Mouse (Mus musculus) adrenal gland, postnatal 14 days (tissue): ENCODE results near the gene Hist1h1c. TPM values are rescaled to one million over a fixed set of nuclear protein-coding genes. Genes with fewer than 3 reads are reported as not detected.
A peak's percentile ranks its signal among the peaks of the same experiment; 100 is the strongest.
"Not testable (repeated sequence)": the region's sequence is repeated elsewhere in the genome, so short reads cannot be mapped to it uniquely, and the experiment has no call there.

Experiments used
- DNase-seq: peaks from one replicate; pipeline ENCODE4 v3.0.0; 2021; ENCODE audit warnings: mixed read lengths
- total RNA-seq: library from RNA; stranded (reverse); gene quantifications from 2 replicates; pipeline ENCODE4 v1.2.3, GENCODE M21; 2021

The Hist1h1c gene
- total RNA-seq, 1 experiment from 2014 or later = 304 TPM

DNA sequence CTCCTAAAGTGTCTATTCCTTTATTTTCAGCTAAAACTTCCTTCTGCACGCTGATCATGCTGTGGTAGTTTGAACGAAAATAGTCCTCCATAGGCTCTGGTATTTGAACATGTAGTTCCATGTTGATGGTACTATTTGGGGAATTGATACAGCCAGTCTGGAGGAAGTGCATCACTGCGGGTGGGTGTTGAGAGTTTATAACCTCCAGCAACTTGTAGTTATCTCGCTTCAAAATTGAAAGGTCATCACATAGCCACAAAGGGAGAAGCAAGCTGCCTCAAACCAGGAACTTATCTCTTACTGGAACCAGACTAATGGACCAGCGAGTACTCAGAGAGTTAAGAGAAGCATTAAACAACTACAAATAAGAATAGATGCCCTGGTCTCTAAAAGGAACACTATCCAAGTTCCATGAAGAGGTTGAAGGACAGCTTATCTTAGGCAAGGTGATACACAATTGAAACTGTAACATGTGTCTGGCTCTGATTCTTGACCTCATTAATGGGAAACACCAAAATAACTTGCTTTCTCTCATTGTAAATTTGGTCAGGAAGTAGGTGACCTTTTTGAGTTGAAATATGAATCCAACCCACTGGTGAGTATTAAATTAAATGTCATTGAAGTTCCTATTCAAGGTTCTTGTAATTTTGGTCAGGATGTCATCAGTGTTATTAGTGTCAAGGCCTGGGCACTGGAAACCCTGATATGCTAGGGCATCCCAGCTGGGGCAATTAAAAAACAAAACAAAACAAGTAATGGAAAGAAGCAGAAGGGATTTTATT lies 22.2 kb upstream of the Hist1h1c start:
- DNase-seq = no peak

DNA sequence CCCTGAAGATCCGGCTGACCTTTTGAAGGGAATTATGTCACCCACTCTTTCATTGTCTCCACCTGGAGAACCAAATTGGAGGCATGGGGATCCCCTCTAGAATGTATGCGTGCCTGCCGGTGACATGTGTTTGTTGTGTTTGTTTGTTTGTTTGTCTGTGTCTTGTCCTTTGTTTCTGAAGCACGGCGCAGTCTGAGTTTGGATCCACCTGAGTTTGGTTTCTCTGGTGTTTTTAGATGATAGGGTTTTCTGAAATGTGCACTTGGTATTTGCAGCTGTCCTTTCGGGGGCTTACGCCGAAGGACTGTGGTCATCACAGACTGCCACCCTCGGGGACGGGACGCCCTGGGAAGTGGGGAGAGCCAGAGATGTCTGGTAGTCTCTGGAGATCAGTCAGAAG lies 21.4 kb upstream of the Hist1h1c start:
- DNase-seq = no peak

DNA sequence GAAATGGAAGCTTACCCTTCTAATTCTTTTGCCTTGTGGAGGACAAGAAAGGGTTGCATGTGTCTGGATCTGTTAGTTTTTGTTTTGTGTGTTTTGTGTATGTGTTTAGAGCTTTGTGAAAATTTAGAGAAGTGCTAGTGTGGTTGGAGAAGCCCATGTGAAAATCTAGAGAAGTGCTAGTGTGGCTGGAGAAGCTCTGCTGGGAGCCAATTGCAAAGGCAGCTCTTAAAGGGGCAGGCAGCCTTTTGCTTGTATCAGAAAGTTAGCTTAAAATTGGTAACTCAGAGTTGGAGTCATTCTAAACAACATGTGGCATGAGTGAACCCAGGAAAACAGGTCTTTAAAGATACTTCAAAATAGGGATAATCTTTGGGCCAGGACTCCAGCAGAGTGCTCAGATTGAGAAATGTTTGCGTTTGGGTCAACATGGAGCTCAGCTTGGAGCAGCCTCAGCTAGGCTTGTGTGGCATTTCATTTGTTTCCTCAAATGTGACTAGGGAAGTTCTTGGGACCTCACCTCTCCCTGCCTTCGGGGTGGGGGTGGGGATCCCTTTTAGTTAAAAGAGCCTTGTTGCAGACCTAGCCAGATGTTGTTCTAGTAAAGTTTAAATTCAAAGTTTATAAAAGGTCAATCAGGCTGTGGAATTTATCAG lies 20.9 kb upstream of the Hist1h1c start:
- DNase-seq = not testable (repeated sequence)

DNA sequence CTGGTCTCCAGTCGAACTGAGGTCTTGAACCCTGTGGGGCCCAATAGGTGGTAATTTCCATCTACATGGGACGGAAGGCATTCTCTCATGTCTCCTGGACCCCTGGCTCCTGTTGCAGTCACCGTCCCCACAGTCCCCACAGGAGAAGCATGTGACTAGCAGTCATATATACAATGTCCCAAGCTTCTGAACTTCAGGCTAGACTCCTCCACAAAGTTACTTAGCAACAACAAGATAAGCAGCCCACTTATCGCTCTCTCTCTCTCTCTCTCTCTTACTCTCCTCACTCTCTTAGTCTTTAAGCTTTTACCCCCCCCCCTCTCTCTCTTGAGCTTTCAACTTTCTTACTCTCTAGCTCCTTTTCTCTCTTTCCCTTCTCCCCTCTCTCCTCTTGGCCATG lies 14.4 kb upstream of the Hist1h1c start:
- no peak for DNase-seq

DNA sequence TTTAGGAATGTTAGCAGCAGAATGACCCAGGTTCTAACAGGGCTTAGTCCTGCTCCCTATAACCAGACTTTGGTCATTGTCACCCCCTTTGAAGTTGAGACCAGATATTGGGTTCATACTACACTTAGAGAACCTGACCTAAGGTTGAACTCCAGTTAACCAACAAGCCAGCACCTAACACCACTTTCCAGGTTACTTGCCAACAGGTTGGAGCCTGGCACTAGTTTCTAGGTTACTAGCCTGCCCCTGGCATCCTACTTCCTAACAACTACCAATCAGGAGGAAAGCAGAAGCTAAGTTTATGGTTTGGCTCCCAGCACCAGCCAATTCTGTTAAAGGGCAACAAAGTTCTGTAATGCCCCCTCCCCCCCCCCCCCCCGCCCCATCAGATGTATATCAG lies 13.4 kb upstream of the Hist1h1c start:
- DNase-seq = no peak

DNA sequence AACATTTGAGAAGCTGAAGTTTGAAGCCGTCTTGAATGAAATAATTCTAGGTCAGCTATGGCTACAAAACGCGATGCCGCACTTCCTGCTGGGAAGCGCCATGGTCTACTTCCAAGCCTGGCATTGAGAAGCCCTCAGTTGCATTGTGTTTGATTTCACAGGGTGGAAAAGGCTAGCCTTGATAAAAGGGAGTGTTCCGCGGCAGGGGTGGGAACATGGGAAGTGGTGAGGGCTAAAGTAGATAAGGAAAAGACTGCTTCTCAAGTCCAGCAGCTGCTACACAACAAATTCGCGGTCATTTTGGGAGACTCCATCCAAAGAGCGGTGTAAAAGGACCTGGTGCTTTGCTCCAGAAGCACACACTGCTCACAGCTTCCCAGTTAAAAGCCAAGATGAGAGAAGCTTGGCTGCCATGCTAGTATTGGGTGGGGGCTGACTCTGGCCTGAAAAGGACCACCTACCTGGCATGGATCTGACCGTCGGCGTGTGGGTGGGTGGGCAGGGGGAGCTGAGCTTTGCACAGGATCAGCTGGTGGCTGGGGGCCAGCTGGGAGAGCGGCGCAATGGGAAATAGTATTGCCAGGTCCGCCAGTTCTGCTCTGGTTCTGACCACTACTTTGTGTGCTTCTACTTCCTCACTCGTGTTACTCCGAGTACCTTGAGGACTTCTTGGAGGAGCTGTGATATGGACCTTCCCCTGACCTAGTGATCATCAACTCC lies 10.0 kb upstream of the Hist1h1c start:
- DNase-seq = no peak

DNA sequence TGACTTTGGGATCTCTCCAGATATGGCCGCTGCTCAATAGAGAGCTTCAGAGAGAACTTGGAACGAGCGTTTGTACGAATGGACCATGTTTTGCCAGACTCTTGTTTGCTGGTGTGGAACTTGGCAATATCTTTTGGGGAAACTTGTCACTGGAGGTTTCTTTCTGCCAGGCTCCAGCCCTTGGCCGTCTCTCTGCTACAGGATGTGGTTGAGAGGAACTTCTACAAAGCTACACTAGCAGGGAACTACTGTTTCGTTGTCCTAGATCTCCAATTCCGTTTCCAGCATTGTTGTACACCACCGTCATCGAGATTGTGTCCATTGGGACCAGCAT lies 9.4 kb upstream of the Hist1h1c start:
- DNase-seq = no peak

DNA sequence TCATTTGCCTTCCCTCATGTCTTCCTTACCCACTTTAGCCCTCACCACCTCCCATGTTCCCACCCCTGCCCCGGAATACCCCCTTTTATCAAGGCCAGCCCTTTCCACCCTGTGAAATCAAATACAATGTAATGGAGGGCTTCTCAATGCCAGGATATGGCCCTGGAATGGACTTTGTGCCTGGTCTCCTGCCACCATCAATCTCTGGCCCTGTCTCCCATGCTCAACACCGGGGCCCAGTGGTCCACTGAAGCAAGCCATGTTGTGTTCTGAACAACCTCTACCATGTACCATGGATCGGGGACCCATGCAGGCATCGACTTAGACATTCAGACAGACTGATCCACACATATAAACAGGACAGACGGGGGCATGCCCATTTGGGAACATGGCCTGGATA lies 8.9 kb upstream of the Hist1h1c start:
- no peak for DNase-seq

DNA sequence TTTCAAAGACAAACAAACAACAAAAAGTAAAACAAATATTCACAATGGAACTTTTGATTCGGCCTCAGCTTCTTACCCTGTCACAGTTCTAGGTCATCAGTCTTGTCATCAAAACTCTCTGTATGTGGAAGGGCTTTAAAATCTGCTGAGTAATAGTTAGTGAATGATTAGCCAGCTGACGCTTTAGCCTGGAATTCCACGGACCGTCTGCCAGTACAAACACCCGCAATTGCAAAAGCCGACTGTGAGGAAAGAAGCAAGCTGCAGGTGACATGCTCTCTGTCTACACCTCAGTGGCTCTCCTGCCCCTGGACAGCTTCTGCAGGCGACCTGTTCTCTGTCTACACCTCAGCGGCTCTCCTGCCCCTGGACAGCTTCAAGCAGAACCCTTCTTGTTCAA lies 8.1 kb upstream of the Hist1h1c start:
- peak; percentile 62 for DNase-seq

DNA sequence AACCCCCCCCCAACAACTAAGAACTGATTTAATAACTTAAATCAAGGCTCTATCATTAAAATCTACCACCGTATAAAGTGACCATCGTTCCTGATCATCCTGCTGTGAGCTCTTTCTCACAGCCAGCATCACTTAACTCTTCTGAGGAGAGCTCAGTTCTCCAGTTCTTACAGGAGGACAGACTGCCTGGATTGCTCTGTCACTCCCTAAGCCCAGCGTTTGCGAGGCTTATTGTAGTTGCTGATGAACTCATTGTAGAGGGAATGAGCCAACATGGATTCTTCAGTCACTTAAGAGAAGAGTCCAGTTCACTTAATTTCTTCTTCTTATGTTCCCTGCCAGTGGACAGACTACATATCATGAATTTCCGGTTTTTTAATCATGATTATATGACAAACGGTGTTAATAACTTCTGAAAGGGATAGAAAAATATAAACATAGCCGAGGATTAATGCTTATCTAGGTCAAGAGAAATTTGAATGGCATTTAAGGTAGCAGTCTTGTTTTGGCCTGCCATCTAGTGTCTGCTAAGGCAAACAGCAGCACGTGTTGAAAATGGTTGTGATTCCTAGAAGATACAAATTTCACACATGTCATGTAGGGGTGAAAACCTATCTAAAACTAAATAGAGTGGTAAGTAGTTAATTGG lies 6.3 kb upstream of the Hist1h1c start:
- DNase-seq = peak; percentile 58

DNA sequence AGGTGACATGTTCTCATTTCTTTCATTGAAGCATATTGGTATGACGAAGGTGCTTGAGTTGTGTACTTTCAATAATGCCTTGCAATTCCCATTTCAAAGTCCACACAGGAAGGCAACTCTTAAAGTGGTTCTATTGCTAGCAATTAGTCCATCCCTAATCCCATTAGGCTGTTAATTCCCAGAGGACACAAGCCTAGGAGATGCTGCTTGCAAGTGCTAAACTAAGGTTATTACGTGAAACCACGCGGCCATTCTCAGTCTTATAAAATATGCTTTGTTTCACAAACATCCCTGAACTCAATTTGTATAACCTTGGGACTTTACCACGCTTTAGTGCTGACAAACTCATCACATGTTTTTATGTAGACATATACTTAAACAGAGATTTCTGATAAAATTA lies 1.5 kb upstream of the Hist1h1c start:
- DNase-seq = no peak

DNA sequence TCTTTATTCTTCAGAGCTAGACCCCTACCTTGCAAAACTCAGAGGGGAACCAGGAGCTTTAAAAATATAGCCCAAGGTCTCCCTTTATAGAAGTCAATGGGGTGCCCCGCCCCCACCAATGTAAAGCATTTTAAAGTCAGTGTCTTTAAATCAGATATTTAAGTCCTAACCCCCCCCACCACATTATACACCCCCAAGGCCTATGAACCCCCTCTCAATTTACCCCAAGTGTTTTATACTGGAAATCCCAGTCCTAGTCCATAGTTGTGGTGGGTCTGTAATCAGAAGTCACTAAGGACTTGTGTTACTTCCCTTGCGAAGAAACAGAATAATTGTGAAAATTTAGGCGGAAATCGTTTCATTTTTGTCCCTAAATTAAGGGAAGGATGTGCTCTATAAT lies 567 bp upstream of the Hist1h1c start:
- DNase-seq = no peak

DNA sequence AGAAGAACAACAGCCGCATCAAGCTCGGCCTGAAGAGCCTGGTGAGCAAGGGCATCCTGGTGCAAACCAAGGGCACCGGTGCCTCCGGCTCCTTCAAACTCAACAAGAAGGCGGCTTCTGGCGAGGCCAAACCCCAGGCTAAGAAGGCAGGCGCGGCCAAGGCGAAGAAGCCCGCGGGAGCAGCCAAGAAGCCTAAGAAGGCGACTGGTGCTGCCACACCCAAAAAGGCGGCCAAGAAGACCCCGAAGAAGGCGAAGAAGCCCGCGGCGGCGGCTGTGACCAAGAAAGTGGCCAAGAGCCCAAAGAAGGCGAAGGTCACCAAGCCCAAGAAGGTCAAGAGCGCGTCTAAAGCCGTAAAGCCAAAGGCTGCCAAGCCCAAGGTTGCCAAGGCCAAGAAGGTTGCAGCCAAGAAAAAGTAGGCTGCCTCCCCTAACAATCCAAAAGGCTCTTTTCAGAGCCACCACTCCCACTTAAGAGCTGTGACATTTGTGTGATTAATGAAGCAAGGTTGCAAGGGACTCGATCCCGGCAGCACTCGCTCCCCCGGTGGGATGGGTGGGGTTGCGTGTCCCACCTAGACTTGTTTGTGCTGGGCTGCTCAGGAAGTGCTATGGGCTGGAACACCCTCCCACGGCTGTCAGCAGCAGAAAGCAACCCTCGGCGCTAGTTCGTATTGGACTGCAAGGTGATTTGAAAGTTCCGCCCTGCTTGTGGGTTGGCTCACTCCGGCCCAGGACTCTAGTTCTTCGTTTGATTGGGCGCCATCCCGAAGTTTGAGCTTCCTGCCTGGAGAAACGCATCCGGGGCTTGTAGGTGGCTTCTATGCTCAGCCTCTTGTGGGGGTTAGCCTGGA lies 687 bp downstream of the Hist1h1c start:
- DNase-seq = peak; percentile 95

DNA sequence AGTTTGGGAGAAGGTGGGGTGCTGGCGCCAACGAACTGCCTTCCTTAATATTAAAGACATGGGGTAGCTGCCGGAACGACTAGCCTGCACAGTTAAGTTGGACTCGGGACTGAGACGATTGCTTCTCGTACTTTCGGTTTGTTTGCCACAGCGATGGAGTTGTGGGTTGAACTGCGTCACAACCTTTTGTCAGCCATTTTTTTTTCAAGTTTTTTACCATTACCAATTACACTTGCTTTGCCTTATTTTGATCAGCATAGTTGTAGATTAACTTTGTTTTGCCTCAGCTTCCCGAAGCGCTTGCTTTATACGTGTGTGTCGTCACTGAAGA lies 1.3 kb downstream of the Hist1h1c start:
- no peak for DNase-seq

DNA sequence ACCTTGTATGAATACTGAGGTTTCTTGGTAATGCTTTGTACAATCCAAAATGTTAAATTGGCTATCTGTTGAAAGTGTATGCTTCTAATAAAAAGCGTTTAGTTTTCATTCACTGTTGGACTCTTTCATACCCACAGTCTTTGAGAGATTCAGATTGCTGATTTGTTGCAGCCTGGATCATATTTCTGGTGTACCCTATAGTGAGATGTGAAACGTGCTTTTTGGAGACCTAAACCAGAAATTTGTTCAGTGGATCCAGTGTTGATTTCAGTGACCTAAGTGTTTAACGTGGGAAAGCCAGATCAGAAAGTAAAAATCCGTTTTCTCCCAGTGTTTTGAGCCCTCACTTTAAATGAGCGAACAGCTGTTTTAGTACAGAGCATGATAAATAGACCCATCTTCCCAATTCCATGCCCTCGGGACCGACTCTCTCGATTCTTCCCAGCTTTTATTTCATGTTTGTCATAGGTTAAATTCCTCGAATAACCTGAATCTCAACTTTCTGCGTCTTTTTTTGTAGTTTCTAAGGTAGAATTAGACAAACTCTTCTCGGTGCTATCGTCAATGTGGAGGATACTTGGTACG lies 1.7 kb downstream of the Hist1h1c start:
- no peak for DNase-seq

DNA sequence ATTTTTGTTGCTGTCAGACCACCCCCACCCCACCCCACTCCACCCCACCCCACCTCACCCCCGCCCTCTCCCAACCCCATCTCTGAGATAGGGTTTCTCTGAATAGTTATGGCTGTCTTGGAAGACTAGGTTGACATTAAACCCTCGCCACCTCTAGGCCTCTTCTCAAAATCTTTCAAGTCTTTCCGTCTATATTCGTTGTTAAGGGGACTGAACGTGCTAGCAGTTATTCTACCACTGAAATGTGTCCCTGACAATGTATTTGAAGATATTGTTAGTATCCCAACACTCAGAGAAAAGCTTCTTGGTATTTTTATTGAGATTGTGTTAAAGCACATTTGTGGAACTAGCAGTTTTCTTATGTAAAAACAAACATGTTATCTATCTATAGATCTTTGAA lies 2.3 kb downstream of the Hist1h1c start:
- no peak for DNase-seq

DNA sequence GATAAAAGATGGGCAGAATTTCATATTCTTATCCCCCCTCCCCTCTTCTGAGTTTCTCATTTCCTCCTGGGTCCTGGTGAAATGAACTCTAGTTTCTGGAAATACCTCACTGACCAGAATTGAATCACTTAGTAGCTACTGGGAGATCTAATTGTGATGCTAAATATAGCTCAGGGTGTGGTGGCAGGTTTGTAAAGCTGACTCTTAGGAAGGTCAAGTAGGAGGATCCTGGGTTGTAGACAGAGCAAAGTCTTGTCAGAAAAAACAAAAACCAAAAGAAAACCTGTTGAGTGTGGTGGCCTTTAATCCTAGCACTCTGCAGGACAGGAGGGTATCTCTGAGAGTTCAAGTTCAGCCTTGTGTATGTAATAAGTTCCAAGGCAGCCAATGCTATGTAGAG lies 3.4 kb downstream of the Hist1h1c start:
- no peak for DNase-seq

DNA sequence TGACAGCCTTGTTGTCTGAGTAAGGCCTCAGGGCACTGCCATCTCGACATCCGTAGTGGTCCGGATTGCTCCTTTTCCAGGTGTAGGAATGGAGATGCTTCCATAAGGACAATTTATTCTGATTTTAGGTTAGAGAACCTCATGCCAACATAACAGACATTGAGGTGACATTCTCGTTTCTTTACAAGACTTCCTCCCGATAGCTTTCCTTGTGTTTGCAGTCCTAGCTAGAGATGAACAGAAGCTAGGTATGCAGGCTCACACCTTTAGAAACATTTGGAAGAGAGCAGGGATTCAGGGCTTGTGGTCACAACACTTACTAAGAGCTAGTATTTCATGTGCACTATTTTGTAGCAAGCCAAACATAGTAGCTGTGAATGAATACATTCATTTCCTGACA lies 4.6 kb downstream of the Hist1h1c start:
- no peak for DNase-seq

DNA sequence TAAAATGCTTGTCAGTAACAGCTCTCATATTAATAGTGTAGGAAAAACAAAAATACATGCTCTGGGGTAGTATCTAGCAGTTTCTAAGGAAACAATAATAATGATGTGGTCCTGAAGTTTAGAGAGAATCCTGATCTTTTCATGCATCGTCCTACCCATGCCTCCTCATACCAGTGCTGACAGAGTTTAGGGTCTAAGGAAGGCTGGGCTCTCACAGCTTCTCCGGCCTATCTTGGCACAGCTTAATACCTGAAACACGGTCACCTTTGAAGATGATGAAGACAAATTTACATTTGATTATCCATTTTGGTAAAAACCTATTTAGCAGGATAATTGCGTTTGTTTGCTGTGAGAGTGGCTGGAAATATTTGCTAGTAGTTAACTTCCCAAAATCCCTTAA lies 5.4 kb downstream of the Hist1h1c start:
- no peak for DNase-seq

DNA sequence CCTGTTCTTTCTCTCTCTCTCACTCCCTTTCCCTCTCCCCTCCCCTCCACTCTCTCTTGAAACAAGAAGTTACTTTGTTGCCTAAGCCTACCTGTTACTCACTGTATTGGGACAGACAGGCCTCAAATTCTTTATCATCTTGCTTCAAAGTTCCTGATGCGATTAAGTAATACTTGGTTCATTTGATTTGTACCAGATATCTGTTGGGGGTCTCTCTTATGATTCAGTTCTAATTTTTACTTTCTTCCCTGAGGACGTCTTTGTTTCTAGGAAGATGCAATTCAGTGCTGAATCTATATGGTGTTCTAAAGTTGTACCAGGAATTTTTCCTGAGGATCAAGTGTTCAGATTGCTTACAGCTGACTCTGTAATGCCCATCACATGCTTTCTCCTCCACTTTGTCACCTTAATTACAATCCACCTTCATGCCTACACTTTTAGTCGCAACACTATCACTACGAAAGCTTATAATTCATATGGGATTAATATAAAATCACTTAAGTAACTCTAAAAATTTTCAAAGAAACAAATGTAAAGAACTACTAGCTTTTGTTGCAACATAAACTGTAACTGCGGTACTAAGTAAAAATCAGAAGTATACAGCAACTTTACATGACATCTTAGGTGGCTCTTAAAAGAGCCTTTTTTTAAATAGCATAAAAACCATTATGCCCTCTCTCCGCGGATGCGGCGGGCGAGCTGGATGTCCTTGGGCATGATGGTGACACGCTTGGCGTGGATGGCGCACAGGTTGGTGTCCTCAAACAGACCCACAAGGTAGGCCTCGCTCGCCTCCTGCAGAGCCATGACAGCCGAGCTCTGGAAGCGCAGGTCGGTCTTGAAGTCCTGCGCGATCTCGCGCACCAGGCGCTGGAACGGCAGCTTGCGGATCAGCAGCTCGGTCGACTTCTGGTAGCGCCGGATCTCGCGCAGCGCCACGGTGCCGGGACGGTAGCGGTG lies 6.1 kb downstream of the Hist1h1c start:
- no peak for DNase-seq
